ENCODE assay signal across 23 mouse cellular contexts in genomic region chr12:110799226-110799625, GRCm38 (mm10). TPM values are rescaled to one million over a fixed set of nuclear protein-coding genes. Genes with fewer than 3 reads are reported as not detected.
A peak's percentile ranks its signal among the peaks of the same experiment; 100 is the strongest.
DNase-seq lines count a peak whose midpoint lies in the region; ATAC-seq and TF ChIP-seq lines count a peak whose summit lies in the region.
"Had no signal": no experiment of that assay in that cellular context is flagged by ENCODE, and none has a peak within 500 bp of the region (broad histone marks: within the 10 kb centered on the region; RNA-seq: fewer than 3 reads in every experiment).

No protein-coding gene starts in this region.

- no peak overlapping the region for H3K9ac ChIP-seq in hindbrain, embryonic 13.5 days
- no peak overlapping the region for H3K9ac ChIP-seq in neural tube, embryonic 13.5 days
- H3K9ac ChIP-seq: forebrain, embryonic 13.5 days; heart, embryonic 12.5 days; heart, embryonic 15.5 days; hindbrain, embryonic 12.5 days had no signal

- H3K36me3 ChIP-seq in hindbrain, embryonic 13.5 days = no peaks in the 10 kb centered on the region
- peaks cover 39% of the 10 kb centered on the region for H3K36me3 ChIP-seq in hindbrain, embryonic 10.5 days
- peaks cover 9% of the 10 kb centered on the region; the same call in 1 of the 2 replicates for H3K36me3 ChIP-seq in neural tube, embryonic 13.5 days
- H3K36me3 ChIP-seq: heart, embryonic 15.5 days had no signal

- H3K27me3 ChIP-seq in hindbrain, embryonic 13.5 days = no peaks in the 10 kb centered on the region
- H3K27me3 ChIP-seq in hindbrain, embryonic 10.5 days (ENCODE audit: insufficient read depth, poor library complexity, severe bottlenecking) = no peaks in the 10 kb centered on the region
- H3K27me3 ChIP-seq in neural tube, embryonic 13.5 days = no peaks in the 10 kb centered on the region
- H3K27me3 ChIP-seq: forebrain, embryonic 13.5 days; heart, embryonic 12.5 days; heart, embryonic 15.5 days; hindbrain, embryonic 12.5 days had no signal

- no peaks in the 10 kb centered on the region for H3K9me3 ChIP-seq in hindbrain, embryonic 13.5 days
- H3K9me3 ChIP-seq in hindbrain, embryonic 10.5 days = no peaks in the 10 kb centered on the region
- H3K9me3 ChIP-seq in neural tube, embryonic 13.5 days = no peaks in the 10 kb centered on the region
- H3K9me3 ChIP-seq: forebrain, embryonic 10.5 days; forebrain, embryonic 13.5 days; heart, embryonic 12.5 days; heart, embryonic 15.5 days; hindbrain, embryonic 12.5 days had no signal

- ATAC-seq in hindbrain, embryonic 13.5 days (ENCODE audit: low FRiP score) = no peak
- no peak for ATAC-seq in neural tube, embryonic 13.5 days (ENCODE audit: low read depth)
- ATAC-seq: activated CD4-positive, CD25-positive, alpha-beta regulatory T cell, adult 4 months; forebrain, embryonic 13.5 days; forebrain, embryonic 16.5 days; hindbrain, embryonic 16.5 days had no signal

- H3K4me1 ChIP-seq in hindbrain, embryonic 13.5 days (replicated peaks) = peaks cover 13% of the 10 kb centered on the region
- H3K4me1 ChIP-seq in hindbrain, embryonic 10.5 days (replicated peaks) = peaks cover 13% of the 10 kb centered on the region
- H3K4me1 ChIP-seq in neural tube, embryonic 13.5 days (replicated peaks) = peaks cover 21% of the 10 kb centered on the region

- H3K27ac ChIP-seq in gastrocnemius, adult 2 months = peak overlapping the region; percentile 66
- H3K27ac ChIP-seq in hindbrain, embryonic 13.5 days = peak overlapping the region; percentile 40; the same call in 1 of the 2 replicates
- H3K27ac ChIP-seq in hindbrain, embryonic 10.5 days = no peak overlapping the region
- peak overlapping the region; percentile 2; the same call in 1 of the 2 replicates for H3K27ac ChIP-seq in neural tube, embryonic 13.5 days (replicated peaks)
- H3K27ac ChIP-seq: forebrain, embryonic 10.5 days; forebrain, embryonic 13.5 days; heart, adult 2 months; heart, embryonic 15.5 days; hindbrain, embryonic 12.5 days had no signal

- 93% methylated on average over 4 of the region's 4 CpGs for WGBS in hindbrain, embryonic 13.5 days
- WGBS in hindbrain, embryonic 10.5 days = 91% methylated on average over 4 of the region's 4 CpGs
- WGBS in neural tube, embryonic 13.5 days = 97% methylated on average over 4 of the region's 4 CpGs

- intact Hi-C loops in gastrocnemius, adult 2 months (cut with DNase I) = no loop called here

- no peak overlapping the region for H3K4me2 ChIP-seq in hindbrain, embryonic 13.5 days
- H3K4me2 ChIP-seq in neural tube, embryonic 13.5 days = no peak overlapping the region
- H3K4me2 ChIP-seq: forebrain, embryonic 13.5 days; heart, embryonic 12.5 days; heart, embryonic 15.5 days; hindbrain, embryonic 12.5 days had no signal

- no peak overlapping the region for H3K4me3 ChIP-seq in gastrocnemius, adult 2 months
- H3K4me3 ChIP-seq in hindbrain, embryonic 13.5 days = no peak overlapping the region
- no peak overlapping the region for H3K4me3 ChIP-seq in hindbrain, embryonic 10.5 days
- no peak overlapping the region for H3K4me3 ChIP-seq in neural tube, embryonic 13.5 days
- H3K4me3 ChIP-seq: forebrain, embryonic 10.5 days; forebrain, embryonic 13.5 days; heart, adult 2 months; heart, embryonic 12.5 days; heart, embryonic 15.5 days; hindbrain, embryonic 12.5 days had no signal

- no peak for TF ChIP-seq CTCF in gastrocnemius, adult 2 months (IDR thresholded peaks at IDR 0.05)

- DNase-seq in gastrocnemius, adult 2 months = peak; percentile 54
- DNase-seq in gastrocnemius, postnatal 25 days = no peak
- DNase-seq in hindbrain, embryonic 10.5 days (ENCODE audit: low spot score) = no peak
- DNase-seq in kidney, postnatal 14 days = peak; percentile 26
- no peak for DNase-seq in kidney, adult 18-20 months
- DNase-seq in neural tube, embryonic 10.5 days (ENCODE audit: extremely low spot score, low spot score) = no peak
- DNase-seq: adrenal gland, postnatal 10 days; adrenal gland, postnatal 36 days; cerebellum, adult 18-20 months; cerebellum, adult 9-10 months; cerebellum, postnatal 14 days; gastrocnemius, postnatal 14 days; heart, adult 2 months had no signal

RNA-seq across cellular contexts. Expression of gene Mok, which starts 41.5 kb away (rescaled TPM):
- under 1 TPM; 0.20 to 0.22 TPM for total RNA-seq in gastrocnemius, adult 2 months (2021)
- not detected for total RNA-seq in gastrocnemius, postnatal 25 days (2021)
- polyA plus RNA-seq in hindbrain, embryonic 13.5 days (2015; fragmentation: Nextera tagmentation; extraction: Ambion mirVana) = 12.5 and 13.4 TPM in 2 replicates
- polyA plus RNA-seq in hindbrain, embryonic 10.5 days (2016; fragmentation: Nextera tagmentation; extraction: Ambion mirVana) = 10.5 and 14.2 TPM in 2 replicates
- polyA plus RNA-seq in neural tube, embryonic 13.5 days (2015; fragmentation: Nextera tagmentation; extraction: Ambion mirVana) = 10.8 and 11.7 TPM in 2 replicates

RNA-seq across cellular contexts. Expression of gene Zfp839, which starts 50.8 kb away (rescaled TPM):
- total RNA-seq in gastrocnemius, adult 2 months (2021) = 1 to 10 TPM; 7.0 to 7.7 TPM
- 1 to 10 TPM; 5.0 to 5.4 TPM for total RNA-seq in gastrocnemius, postnatal 25 days (2021)
- polyA plus RNA-seq in hindbrain, embryonic 13.5 days (2015; fragmentation: Nextera tagmentation; extraction: Ambion mirVana) = 4.0 and 4.6 TPM in 2 replicates
- polyA plus RNA-seq in hindbrain, embryonic 10.5 days (2016; fragmentation: Nextera tagmentation; extraction: Ambion mirVana) = 4.2 and 5.1 TPM in 2 replicates
- 3.9 and 4.3 TPM in 2 replicates for polyA plus RNA-seq in neural tube, embryonic 13.5 days (2015; fragmentation: Nextera tagmentation; extraction: Ambion mirVana)

Comparison
In these comparisons a context has a peak if more than half of its experiments do, and no peak if none do; other contexts are left out.
1. DNase-seq: peak in gastrocnemius, adult 2 months (single experiment) and kidney, postnatal 14 days (single experiment); none in gastrocnemius, postnatal 25 days (single experiment), hindbrain, embryonic 10.5 days (single experiment), kidney, adult 18-20 months (single experiment) and neural tube, embryonic 10.5 days (single experiment).